Mouse (Mus musculus): ENCODE results near the gene Lsm14b.

DNA sequence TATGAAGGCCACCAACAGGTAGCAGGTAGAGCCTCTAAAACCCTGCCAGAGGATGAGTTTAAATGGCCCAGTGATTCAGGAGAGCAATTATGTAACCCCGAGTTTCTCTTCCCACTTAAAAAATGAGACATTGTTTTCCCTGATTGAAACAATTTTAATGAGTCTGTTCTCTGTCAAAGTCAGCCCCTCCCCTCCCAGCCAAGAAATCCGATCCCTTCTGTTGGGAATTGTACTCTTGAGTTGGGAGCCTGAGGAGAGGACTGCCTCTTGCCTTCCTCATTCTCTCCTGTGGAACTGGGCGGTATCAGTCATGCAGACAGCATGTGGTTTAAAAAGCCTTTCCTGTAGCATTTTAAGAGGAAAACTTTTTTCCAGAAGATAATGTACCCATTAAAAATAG lies 59.8 kb downstream of the Lsm14b start:
- TF ChIP-seq CTCF (conservative IDR thresholded peaks at IDR 0.05; ENCODE audit: low read length) (no peak), POU5F1 (IDR thresholded peaks at IDR 0.05; ENCODE audit: borderline replicate concordance, low read length) (no peak)

Measured in E14TG2a.4 (cell line).